Mouse (Mus musculus): ENCODE measurements around the gene Sfswap.

The Sfswap gene

DNA sequence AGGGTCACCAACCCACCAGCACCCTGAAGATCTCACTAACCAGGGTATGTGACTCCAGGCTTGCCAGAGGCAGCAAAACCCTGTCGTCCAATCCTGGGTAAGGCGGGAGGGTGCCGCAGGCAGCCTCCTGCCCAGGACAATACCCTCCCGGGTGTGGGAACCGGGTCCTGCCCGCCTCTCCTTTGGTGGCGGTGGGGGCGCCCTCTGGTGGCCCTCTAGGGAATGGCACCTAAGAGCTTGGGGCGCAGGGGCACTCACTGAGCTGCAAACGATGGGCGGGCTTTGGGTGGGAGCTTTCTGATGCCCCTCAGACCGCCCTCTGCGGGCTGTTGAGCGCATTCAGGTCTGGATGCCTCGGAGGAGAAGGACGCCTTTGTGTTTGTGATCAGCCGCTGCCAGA is 85.0 kb downstream of the Sfswap start:
- DNase-seq (ENCODE audit: low spot score), result peak; percentile 94

DNA sequence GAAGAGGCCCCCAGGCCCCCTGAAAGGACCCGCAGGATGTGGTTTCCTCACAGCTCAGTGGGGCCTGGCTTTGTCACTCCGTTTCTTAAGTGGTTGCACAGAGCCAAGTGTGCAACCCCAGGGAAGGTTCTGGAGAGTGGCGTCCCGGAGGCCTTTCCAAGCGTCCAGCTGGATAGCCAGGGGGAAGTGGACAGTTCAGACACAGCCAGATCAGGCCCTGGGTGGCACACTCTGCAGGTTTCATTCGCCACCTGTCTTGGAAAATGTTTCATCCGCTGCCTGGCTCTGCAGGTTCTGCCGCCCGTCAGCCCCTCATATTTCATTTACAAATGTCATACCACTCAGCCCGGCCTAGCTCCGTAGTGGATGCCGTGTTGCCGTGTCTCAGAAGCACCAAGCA is 85.5 kb downstream of the Sfswap start:
- no peak for DNase-seq (ENCODE audit: low spot score)

DNA sequence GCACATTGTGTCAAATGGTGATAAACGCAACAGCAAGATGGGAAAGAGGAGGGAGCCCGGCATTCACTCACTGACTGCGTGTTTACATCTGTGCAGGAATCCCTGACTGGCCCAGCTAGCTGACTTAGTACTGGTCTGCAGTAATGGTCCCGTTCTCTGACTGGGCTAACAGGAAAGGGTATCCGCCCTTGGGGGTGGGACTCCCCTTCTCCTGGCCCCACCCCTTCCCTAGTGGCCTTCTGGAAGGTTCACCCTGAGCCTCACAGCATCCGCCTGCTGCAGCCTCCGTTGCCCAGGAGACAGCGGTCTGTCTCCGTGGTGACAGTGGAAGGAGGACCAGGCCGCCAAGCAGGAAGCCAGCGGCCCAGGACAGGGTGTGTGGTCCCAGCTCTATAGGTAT is 89.9 kb downstream of the Sfswap start:
- DNase-seq (ENCODE audit: low spot score), result peak; percentile 25

DNA sequence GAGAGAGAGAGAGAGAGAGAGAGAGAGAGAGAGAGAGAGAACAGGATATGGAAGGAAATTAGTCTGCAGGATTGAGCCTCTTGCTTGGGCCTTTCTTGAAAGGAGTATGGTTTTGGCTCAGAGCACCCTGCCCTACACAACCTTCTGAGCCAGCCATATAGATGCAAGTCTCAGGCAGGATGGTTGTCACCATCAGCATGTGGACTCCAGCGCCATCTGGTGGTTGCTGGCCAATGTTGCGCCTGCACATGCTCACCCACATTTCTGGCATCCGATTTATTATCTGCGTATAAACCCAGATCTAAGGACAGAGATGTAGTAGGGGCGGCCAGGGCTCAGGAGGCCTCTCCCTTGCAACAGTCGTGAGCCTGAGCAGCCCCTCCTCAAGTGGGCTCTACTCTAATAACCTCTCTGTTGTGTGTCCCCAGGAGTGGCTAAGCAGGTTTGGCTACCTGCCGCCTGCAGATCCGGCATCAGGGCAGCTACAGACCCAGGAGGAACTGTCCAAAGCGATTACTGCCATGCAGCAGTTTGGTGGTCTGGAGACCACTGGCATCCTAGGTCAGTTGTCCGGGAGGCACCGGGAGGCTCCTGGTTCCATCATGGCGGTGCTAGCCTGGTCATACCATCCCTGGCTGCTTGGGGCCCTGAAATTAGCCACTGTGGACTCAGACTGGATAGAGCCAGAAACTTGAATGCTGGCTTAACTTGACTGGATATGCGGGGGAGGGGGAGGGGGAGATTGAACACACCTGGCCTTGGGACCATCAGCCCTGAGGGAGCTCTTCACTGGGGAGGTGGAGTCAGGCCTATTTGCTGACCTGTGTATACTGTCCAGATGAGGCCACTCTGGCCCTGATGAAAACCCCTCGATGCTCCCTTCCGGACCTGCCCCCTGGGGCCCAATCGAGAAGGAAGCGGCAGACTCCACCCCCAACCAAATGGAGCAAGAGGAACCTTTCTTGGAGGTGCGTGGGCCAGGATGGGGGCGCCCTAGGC is 93.4 kb downstream of the Sfswap start:
- peak; percentile 90 for DNase-seq (ENCODE audit: low spot score)

DNA sequence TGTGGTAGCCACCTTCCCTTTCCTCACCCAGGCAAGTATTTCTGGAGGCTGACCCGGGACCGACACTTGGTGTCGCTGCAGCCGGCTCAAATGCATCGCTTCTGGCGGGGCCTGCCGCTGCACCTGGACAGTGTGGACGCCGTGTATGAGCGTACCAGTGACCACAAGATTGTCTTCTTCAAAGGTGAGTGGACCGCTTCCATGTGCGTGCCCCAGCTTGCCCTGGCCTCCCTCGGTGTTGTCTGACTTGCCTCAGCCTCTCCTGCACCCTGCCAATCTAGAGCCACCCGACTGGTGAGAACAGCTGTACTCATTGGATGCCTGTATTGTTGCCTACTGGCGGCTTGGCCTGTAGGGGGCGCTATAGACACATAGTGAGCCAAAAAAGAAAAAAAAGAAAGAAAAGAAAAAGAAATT is 101.1 kb downstream of the Sfswap start:
- peak; percentile 38 for DNase-seq (ENCODE audit: low spot score)

DNA sequence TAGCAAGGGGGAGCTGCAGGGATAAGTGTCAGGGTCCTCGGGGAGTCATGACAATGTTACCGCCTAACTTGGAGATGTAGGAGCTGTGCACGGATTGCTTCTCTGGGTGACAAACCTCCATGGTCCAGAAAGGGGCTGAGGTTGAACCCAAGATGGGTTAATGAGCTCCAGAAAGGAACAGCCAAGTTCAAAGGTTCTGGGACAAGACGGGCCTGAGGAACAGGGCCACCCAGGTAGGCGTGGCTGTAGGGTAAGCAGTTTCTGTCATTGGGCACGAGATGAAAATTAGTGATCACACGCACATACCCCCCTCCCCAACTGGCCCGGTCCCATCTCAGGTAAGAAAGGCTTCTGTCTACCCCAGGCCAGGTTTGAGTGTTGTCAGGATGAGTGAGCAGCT is 106.5 kb downstream of the Sfswap start:
- DNase-seq (ENCODE audit: low spot score), result no peak

DNA sequence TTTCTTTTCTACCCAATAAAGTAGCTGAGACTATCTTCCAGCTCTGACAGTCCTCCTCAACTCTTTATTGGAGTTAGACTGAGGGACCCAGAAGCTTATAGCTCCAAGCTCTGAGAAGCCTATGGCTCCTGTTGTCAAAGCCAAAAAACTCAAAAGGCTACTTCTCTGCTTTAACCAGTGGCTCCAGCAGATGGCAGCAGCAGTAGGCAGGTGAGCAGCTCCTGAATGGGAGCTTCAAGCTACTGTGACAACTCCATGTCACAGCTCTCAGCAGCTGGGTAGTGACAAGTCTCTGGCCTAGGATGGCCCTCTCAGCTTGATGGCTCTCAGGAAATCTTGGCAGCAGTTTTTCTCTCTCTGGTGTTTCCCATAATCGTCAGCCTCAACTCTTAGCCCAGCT is 110.0 kb downstream of the Sfswap start:
- peak; percentile 84 for DNase-seq (ENCODE audit: low spot score)

DNA sequence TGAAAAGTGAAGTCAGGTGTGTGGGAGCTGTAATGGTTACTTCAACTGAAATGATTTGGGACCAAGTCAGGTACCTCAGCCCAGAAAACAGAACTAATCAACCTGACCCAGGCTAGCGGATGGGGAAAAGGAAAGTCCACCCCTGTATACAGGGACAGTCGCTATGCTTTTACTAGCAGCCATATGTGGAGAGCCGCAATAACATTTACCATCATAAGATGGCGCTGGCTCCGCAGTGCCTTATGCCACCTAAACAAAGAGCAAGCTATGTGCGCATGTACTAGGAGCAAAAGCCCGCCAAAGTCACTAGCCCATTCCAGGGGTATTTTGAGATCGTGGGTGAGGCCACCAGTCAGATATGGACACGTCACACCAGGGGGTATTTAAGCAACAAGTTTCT is 119.6 kb downstream of the Sfswap start:
- DNase-seq (ENCODE audit: low spot score), result peak; percentile 4
